Mouse (Mus musculus) adrenal gland, postnatal 0 days (tissue): ENCODE measurements around the gene Syt12. TPM values are rescaled to one million over a fixed set of nuclear protein-coding genes. Genes with fewer than 3 reads are reported as not detected.

Source experiments
- polyA plus RNA-seq: library from polyadenylated mRNA; unstranded; fragments of >200 nt; fragmentation: Nextera tagmentation; extraction: Ambion mirVana; gene quantifications from 2 replicates; pipeline ENCODE4 v1.2.1, GENCODE M21; 2015

Gene Syt12
- 5.9 and 13.5 TPM in 2 replicates for polyA plus RNA-seq

DNA sequence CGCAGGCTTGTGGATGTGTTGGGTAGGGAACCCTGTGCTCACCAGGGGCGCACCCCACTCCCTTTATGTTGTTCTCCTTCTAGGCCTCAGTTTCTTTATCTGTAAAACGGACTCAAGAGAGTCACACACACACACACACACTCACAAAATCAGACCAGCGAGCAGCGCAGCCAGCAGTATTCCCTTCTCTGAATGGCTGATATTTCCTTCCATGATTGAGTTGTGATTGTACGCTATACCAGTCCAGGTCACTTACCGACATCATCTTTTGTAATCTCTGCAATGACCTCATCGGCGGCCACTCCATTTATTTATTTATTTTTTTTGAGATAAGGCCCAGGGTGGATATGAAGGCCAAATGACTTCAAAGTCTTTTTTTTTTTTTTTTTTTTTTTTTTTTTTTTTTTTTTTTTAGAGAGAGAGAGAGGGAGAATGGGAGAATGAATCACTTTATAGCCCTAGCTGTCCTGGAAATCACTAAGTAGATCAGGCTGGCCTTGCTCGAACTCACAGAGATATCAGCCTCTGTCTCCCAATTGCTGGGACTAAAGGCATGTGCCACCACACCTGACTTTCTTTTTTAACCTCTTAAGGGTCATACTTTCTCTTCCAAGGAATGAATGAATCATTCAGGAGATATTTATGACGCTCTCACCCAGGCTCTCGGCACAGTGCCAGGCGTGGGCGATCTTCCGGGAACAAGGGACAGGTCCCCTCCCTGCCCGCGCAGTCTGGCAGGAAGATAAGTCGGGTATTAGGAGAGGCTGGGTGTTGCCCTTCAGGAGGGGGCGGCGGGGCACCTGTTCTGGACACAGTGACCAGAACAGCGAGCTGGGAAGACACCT is at the start of gene Syt12:
Gene Syt12, minus strand, starts transcription at position 103 of the 845 bp plus-strand sequence.

DNA sequence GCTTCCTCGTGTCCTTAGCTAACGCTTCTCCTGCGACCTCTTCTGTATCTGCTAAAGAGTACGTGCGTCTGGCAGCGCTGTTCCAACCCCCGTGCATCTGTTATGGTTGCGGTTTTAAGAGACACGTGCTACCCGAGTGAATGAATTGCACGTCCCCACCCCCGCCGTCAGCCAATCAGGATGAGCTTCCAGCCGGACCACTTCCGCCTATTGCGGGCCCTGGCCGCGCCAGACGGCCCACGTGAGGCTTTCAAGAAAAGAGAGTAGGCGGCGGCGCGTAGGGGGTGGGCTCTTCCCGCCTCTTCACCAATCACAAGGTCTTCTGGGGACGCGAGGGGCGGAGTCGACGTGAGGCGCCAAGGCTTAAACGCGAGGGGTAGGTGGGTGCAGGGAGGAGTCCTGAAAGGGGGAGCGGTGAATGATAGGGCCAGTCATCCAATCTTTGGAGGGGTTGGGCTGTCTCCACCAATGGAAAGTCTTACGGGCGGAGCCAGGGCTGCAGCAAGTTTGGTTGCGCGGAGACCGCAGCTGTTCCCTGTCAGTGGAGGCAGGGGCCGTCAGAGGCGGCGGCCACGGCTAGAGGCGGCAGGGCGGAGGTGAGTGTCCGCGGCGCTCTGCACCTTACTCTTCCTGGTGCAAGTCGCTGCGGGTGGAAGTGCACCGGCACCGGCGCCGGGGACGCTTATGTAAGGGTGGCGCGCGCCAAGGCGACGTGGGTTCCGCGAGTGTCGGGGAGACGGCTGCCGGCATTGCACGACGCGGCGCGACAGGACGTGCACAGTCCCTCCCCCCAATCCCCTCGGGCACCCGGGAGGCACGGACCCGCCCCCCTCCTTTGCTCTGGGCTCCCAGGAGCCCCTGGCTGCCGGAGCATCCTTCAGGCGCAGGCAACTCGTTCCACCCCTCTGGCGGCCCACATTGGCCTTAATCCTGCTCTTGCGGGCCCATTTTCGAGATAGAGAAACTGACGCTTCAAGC is 33.0 kb upstream of the Syt12 start, which contains the start of gene Pcx:
Gene Pcx, plus strand, starts transcription at position 487 of the 978 bp plus-strand sequence.

DNA sequence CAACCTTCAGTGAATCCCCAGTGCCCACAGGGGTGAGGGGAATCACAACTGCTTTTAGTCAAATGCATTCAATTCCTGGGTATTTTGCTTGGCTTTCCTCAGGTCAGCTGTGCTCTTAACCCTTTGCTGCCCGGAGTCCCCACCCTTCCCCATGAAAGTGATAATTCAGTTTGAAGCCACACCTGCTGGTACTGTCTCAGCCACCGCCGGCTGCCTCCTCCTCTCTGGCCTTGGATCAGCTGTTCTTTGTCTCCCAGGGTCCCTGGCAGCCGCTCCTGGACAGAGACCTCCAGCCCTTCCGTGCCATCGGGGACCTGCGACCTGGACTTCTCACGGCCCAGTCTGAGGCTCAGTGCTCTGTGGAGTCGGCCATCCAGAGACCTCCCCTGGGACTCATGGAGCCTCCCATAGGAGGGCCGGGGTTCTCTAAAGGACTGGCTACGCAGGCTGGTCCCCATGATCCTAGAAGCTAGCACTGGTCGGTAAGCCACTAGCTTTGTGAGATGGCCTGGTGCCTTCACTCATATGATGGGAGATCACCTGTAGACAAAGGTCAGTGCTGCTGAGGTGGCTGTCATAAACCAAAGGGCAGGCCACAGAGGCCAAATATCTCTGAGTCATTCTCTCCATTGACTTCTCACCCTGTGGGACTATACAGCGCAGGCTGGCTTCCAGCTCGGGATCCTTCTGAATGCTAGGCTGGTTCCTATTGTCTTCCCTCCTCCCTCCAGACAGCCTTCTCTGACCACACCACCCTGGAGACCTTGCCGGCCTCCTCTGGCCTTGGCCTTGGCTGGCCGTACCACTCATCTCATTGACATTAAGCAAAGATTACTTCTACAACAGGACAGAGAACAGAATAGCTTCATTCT is 21.1 kb upstream of the Syt12 start, which contains the start of gene 2010003K11Rik:
Gene 2010003K11Rik, minus strand, starts transcription at position 522 of the 872 bp plus-strand sequence.

DNA sequence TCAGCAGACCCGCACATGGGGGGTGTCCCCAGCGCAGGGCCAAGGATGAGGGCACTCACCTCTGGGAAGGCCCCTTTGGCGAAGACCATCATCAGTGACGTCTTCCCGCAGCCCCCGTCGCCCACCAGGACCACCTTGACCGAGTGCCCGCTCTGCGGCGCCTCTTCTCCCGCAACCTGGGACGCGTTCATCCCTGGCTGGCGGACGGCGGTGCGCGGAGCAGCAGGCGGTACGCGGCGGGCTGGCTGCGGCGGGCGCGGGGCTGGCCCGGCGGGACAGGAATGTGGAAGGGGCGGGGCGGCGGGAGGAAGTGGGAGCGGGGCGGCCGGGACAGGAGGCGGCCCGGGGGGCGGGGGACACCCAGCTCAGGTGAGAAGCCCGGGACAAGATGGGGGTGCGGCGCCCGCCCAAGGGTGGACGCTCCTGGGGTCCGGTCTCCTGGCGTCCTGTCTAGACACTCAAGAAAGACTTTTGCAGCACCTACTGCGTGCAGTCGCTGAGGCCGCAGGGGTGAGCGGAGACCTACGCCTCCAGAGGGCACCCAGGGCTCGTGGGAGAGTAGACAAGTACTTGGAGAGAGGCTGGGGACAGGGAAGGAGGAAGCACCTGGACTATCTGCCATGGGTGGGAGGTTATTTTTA is 38.0 kb downstream of the Syt12 start, which contains the start of gene Rhod:
Gene Rhod, minus strand, starts transcription at position 272 of the 641 bp plus-strand sequence.

DNA sequence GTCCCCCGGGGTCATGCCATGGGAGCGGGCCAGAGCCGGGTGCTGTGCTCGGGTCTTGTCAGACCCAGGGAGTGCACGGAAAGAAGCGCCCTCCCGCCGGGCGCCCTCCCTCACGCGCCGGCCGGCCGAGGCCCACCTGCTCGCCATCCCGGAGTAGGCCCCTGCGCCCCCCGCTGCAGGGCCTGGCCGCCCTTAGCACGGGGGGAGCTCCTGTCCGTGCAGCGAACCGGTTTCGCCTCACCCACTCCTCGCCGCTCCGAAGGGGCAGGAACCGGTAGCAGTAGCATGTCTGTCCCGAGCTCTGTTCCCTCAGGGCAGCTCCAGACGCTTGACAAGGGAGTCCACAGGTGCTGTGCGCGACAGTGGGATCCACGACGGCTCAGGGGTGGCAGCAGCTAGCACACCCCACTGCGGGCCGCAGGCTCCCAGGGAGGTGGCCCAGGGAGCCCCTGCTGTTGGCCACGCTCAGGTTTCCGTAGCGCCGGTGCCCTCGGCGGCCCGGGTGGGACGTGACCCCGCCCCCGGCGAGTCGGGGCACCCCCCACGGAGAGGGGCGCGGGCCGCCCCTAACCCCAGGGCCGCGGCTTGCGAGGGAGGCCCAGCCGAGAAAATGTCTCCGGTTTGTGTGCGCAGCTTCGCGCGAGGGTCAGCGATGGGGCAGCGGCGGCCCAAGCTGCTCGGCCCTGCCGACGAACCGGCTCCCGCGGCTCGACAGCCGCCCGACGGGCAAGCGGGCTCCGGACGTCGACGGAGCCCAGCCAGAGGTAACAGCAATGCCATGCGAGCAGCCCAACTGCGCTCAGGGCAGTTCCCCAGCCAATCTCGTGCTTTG is 79.2 kb downstream of the Syt12 start, which contains the start of gene Kdm2a:
Gene Kdm2a, minus strand, starts transcription at position 488 of the 832 bp plus-strand sequence.

Other genes starting within 250 kb of the Syt12 start
- gene Pold4, start 245.5 kb downstream of the Syt12 start, polyA plus RNA-seq = 63.7 and 66.1 TPM in 2 replicates
- 10.8 and 19.7 TPM in 2 replicates for gene Ssh3, start 208.3 kb downstream of the Syt12 start, polyA plus RNA-seq
- 5.3 and 7.1 TPM in 2 replicates for gene Ankrd13d, start 194.3 kb downstream of the Syt12 start, polyA plus RNA-seq
- gene Grk2, start 171.2 kb downstream of the Syt12 start, polyA plus RNA-seq = 11.0 and 11.6 TPM in 2 replicates
- gene Kdm2a, start 79.2 kb downstream of the Syt12 start, polyA plus RNA-seq = 22.5 and 28.7 TPM in 2 replicates
- gene Rhod, start 38.0 kb downstream of the Syt12 start, polyA plus RNA-seq = 46.9 and 47.7 TPM in 2 replicates
- gene 2010003K11Rik, start 21.1 kb upstream of the Syt12 start, polyA plus RNA-seq = 3.0 and 6.4 TPM in 2 replicates
- gene Pcx, start 33.0 kb upstream of the Syt12 start, polyA plus RNA-seq = 49.5 and 120 TPM in 2 replicates
- gene Lrfn4, start 138.2 kb upstream of the Syt12 start, polyA plus RNA-seq = 3.3 and 5.2 TPM in 2 replicates
- 33.6 and 52.1 TPM in 2 replicates for gene Rce1, start 148.2 kb upstream of the Syt12 start, polyA plus RNA-seq
- gene Gm960, start 221.2 kb upstream of the Syt12 start, polyA plus RNA-seq = 2.2 and 3.2 TPM in 2 replicates
- 0.61 and 1.9 TPM in 2 replicates for gene Sptbn2, start 233.7 kb upstream of the Syt12 start, polyA plus RNA-seq